Mouse (Mus musculus) midbrain, embryonic 14.5 days (tissue): Measurements from ENCODE around the gene S100a4. TPM values are rescaled to one million over a fixed set of nuclear protein-coding genes. Genes with fewer than 3 reads are reported as not detected.
A peak's percentile ranks its signal among the peaks of the same experiment; 100 is the strongest.

ENCODE experiments used
- ATAC-seq: fragments of 200-750 bp; cut with Nextera tagmentation; 2 replicates; pipeline ENCODE4 v1.8.0; 2017; ENCODE audit warnings: moderate number of reproducible peaks, moderate library complexity; ENCODE audit not compliant: low FRiP score, low TSS enrichment
- DNase-seq: peaks from one replicate; pipeline ENCODE4 v3.0.0-alpha.2; 2015
- H3K27ac ChIP-seq: fragments of 300-500 bp; sonication (generic); replicated peaks from 2 replicates; pipeline ENCODE4 v1.5.1; 2014; ENCODE audit warnings: mild to moderate bottlenecking, low read depth, low read length, moderate library complexity
- H3K27me3 ChIP-seq: fragments of 300-500 bp; sonication (generic); 2 replicates; pipeline ENCODE4 v1.6.1; 2014; ENCODE audit warnings: low read length, control low read depth, mixed read lengths; ENCODE audit not compliant: control insufficient read depth, insufficient read depth
- H3K36me3 ChIP-seq: fragments of 300-500 bp; sonication (generic); 2 replicates; pipeline ENCODE4 v1.6.1; 2014; ENCODE audit warnings: low read length, control low read depth; ENCODE audit not compliant: control insufficient read depth, insufficient read depth
- H3K4me1 ChIP-seq: fragments of 300-500 bp; sonication (generic); 2 replicates; pipeline ENCODE4 v1.6.1; 2014; ENCODE audit warnings: mild to moderate bottlenecking, antibody characterized with exemption, low read length, control low read depth; ENCODE audit not compliant: control insufficient read depth, insufficient read depth
- H3K4me2 ChIP-seq: fragments of 300-500 bp; sonication (generic); 2 replicates; pipeline ENCODE4 v1.6.1; 2014; ENCODE audit warnings: mild to moderate bottlenecking, low read length, moderate library complexity
- H3K4me3 ChIP-seq: fragments of 300-500 bp; sonication (generic); replicated peaks from 2 replicates; pipeline ENCODE4 v1.5.1; 2014; ENCODE audit warnings: low read depth, low read length
- H3K9ac ChIP-seq: fragments of 300-500 bp; sonication (generic); replicated peaks from 2 replicates; pipeline ENCODE4 v1.6.1; 2014; ENCODE audit warnings: mild to moderate bottlenecking, low read length, moderate library complexity
- H3K9me3 ChIP-seq: fragments of 300-500 bp; sonication (generic); 2 replicates; pipeline ENCODE4 v1.6.1; 2016; ENCODE audit warnings: low read length, control low read depth, mixed read lengths; ENCODE audit not compliant: control insufficient read depth
- WGBS: fragments of 180-500 bp; shearing (Covaris S2); extraction: QIAGEN DNeasy Blood & Tissue Kit; methylation state at CpG from one replicate; pipeline ENCODE4 v1.1.7; 2014; 5-methylcytosine and 5-hydroxymethylcytosine counted together
- polyA plus RNA-seq: library from polyadenylated mRNA; unstranded; fragments of >200 nt; fragmentation: Nextera tagmentation; extraction: Ambion mirVana; gene quantifications from 2 replicates; pipeline ENCODE4 v1.2.1, GENCODE M21; 2014

S100a4 gene
- polyA plus RNA-seq, 1 experiment from 2014 or later: 1.5 TPM

DNA sequence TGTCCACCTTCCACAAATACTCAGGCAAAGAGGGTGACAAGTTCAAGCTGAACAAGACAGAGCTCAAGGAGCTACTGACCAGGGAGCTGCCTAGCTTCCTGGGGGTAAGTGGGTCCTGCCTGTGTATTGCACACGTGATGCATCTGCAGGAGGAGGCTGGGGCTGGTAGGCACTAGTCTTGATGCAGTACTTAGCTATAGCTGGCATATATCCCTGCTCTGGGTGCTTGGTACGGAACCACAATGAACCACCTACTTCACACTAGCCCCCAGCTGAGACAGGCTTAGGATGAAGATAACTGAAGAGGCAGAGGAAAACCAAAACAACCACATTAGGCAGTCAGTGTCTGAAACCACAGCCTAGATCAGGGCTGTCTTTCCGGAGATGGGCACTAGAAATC lies 1.5 kb downstream of the S100a4 start:
- Histone ChIP-seq H3K4me1 (no peaks in the 10 kb centered on the region), H3K9me3 (no peaks in the 10 kb centered on the region), H3K27me3 (no peaks in the 10 kb centered on the region), H3K36me3 (no peaks in the 10 kb centered on the region), H3K4me2 (no peak overlapping the region), H3K4me3 (no peak overlapping the region), H3K9ac (no peak overlapping the region), H3K27ac (no peak overlapping the region)
- no peak for ATAC-seq
- 90% methylated on average over 3 of the region's 3 CpGs for WGBS
- no peak for DNase-seq

- H3K27ac ChIP-seq: no peak overlapping the region
- H3K9me3 ChIP-seq: no peaks in the 10 kb centered on the region
- DNase-seq (no peak), ATAC-seq (no peak)
- H3K4me2 ChIP-seq: no peak overlapping the region
- no peaks in the 10 kb centered on the region for H3K36me3 ChIP-seq
- WGBS: 91% methylated on average over 2 of the region's 2 CpGs
- H3K9ac ChIP-seq: no peak overlapping the region
- no peak overlapping the region for H3K4me3 ChIP-seq
- H3K27me3 ChIP-seq: no peaks in the 10 kb centered on the region
- no peaks in the 10 kb centered on the region for H3K4me1 ChIP-seq
Measured at GRCm38 (mm10) chr3:90605736-90606135, 2.2 kb downstream of the S100a4 start.

DNA sequence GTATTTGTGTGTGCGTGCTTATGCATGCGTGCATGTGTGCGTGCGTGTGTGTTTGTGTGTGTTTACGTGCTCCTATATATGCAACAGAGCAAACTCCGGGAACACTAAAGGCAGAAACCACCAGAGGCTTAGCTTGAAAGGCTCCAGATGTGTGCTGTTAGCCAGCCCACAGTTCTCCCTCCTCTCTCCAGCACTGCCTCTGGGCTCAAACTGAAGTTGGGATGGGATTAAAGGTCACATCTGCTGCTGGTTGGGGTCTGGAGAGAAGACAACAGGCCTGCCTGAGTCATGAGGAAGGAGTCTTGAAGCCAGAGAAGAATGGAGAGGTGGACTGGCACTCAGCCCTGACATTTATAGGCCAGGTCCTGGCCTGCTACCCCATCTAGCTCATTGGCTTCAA lies 2.6 kb downstream of the S100a4 start:
- no peak overlapping the region for H3K4me2 ChIP-seq
- no peak overlapping the region for H3K4me3 ChIP-seq
- no peak overlapping the region for H3K27ac ChIP-seq
- no peak overlapping the region for H3K9ac ChIP-seq
- ATAC-seq (no peak), DNase-seq (no peak)
- H3K36me3 ChIP-seq: no peaks in the 10 kb centered on the region
- no peaks in the 10 kb centered on the region for H3K4me1 ChIP-seq
- no peaks in the 10 kb centered on the region for H3K9me3 ChIP-seq
- 93% methylated on average over 6 of the region's 6 CpGs for WGBS
- no peaks in the 10 kb centered on the region for H3K27me3 ChIP-seq

DNA sequence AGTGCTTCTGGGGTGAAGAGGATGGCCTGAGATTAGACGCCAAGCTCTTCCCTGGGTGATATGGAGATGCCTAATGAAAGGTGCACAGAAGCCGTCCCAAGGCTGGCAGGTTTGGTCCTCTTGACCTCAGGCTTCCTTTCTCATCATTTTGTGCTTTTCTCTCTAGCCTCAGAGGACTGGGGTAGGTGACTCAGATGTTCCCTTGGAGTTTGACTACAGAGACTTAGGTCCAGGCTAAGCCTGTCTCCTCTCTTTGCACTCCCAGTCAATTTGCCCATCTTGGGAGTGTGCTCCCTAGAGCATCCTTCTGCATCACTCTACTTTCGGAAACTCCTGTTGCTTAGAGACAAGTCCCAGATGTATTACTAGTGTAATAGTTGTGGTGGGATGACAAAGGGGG lies 3.8 kb downstream of the S100a4 start:
- Histone ChIP-seq H3K4me3 (no peak overlapping the region), H3K36me3 (no peaks in the 10 kb centered on the region), H3K27ac (no peak overlapping the region), H3K4me2 (no peak overlapping the region), H3K9me3 (no peaks in the 10 kb centered on the region), H3K9ac (no peak overlapping the region), H3K27me3 (no peaks in the 10 kb centered on the region), H3K4me1 (no peaks in the 10 kb centered on the region)
- DNase-seq (no peak), ATAC-seq (no peak)
- WGBS: 89% methylated on average over 3 of the region's 3 CpGs

- no peak within 1 kb of the TSS for H3K9ac ChIP-seq
- H3K27me3 ChIP-seq: no peaks in the 10 kb centered on the region
- H3K36me3 ChIP-seq: no peaks in the 10 kb centered on the region
- no peaks in the 10 kb centered on the region for H3K9me3 ChIP-seq
- no peak within 1 kb of the TSS for H3K4me2 ChIP-seq
- no peak for DNase-seq
- no peak for ATAC-seq
- peaks cover 4% of the 10 kb centered on the region for H3K4me1 ChIP-seq
- H3K4me3 ChIP-seq: no peak within 1 kb of the TSS
- no peak within 1 kb of the TSS for H3K27ac ChIP-seq
- WGBS: 64% methylated on average over 3 of the region's 3 CpGs
Measured at GRCm38 (mm10) chr3:90608223-90608622, 4.7 kb downstream of the S100a4 start, which contains the start of gene S100a5. S100a5 (plus strand) TSS chr3:90608523.

DNA sequence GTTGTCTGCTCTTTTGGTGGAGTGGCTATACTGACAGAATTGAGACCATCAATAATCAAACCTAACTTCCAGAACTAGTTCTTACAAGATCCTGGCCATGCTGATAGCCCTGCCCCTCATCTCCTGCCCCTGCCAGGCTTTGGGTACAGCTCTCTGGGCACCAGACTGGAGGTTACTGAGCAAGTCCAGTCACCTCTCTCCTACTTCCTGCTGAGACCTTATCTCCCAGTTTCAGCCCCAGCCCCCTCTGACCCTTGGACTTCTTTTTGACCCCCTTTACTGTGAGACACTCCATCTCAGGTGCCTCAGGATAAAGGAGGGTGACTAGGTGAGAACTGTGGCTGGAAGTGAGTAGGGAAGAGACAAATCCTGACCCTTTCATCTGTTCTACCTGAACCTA lies 5.5 kb downstream of the S100a4 start:
- no peaks in the 10 kb centered on the region for H3K27me3 ChIP-seq
- H3K4me3 ChIP-seq: no peak overlapping the region
- no peak overlapping the region for H3K4me2 ChIP-seq
- ATAC-seq: no peak
- DNase-seq: no peak
- no peaks in the 10 kb centered on the region for H3K9me3 ChIP-seq
- no peak overlapping the region for H3K9ac ChIP-seq
- H3K36me3 ChIP-seq: no peaks in the 10 kb centered on the region
- no peak overlapping the region for H3K27ac ChIP-seq
- H3K4me1 ChIP-seq: peaks cover 7% of the 10 kb centered on the region

GRCm38 (mm10) chr3:90611494-90611893 lies 7.9 kb downstream of the S100a4 start:
- Histone ChIP-seq H3K27me3 (no peaks in the 10 kb centered on the region), H3K4me3 (no peak overlapping the region), H3K9me3 (no peaks in the 10 kb centered on the region), H3K4me1 (peaks cover 7% of the 10 kb centered on the region), H3K36me3 (no peaks in the 10 kb centered on the region), H3K4me2 (no peak overlapping the region), H3K27ac (no peak overlapping the region), H3K9ac (no peak overlapping the region)
- DNase-seq (no peak), ATAC-seq (no peak)
- 92% methylated on average over 3 of the region's 3 CpGs for WGBS

DNA sequence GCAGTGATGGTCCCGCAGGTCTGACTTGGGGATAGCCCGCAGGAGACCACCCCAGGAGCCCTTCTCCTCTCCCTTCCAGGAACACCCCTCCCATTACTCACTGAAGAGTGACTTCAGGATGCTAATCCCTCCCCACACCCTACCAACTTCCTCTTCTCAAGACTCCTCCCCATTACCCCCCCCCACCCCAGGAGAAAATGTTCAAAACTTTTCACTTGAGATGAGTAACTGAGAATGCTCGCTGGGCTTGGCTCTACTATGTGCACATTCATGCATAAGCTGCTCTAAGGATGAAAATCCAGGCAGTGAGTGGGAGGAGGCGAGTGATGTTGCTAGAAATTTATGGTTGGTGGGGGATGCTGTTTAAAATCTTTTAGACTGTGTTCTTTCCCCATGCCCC lies 8.5 kb downstream of the S100a4 start:
- no peak for ATAC-seq
- Histone ChIP-seq H3K9me3 (no peaks in the 10 kb centered on the region), H3K36me3 (no peaks in the 10 kb centered on the region), H3K27me3 (no peaks in the 10 kb centered on the region), H3K9ac (no peak overlapping the region), H3K4me3 (no peak overlapping the region), H3K4me1 (peaks cover 7% of the 10 kb centered on the region), H3K27ac (no peak overlapping the region), H3K4me2 (no peak overlapping the region)
- no peak for DNase-seq
- WGBS: 52% methylated on average over 4 of the region's 4 CpGs

GRCm38 (mm10) chr3:90612728-90613291 lies 9.2 kb downstream of the S100a4 start, which contains the start of gene S100a6:
S100a6 (plus strand) TSS chr3:90612882.
- DNase-seq: peak; percentile 73
- peak within 1 kb of the TSS; percentile 59 for H3K4me2 ChIP-seq
- H3K4me1 ChIP-seq: peaks cover 7% of the 10 kb centered on the region
- no peak within 1 kb of the TSS for H3K27ac ChIP-seq
- peak; percentile 56 for ATAC-seq
- peak within 1 kb of the TSS; percentile 26 for H3K4me3 ChIP-seq
- H3K27me3 ChIP-seq: no peaks in the 10 kb centered on the region
- H3K36me3 ChIP-seq: no peaks in the 10 kb centered on the region
- no peak within 1 kb of the TSS for H3K9ac ChIP-seq
- H3K9me3 ChIP-seq: no peaks in the 10 kb centered on the region; the same call in 1 of the 2 replicates
- WGBS: under 1% methylated on average over 23 of the region's 23 CpGs
